Mouse (Mus musculus) forebrain, embryonic 12.5 days (tissue): ENCODE data around the gene Fat2. TPM values are rescaled to one million over a fixed set of nuclear protein-coding genes. Genes with fewer than 3 reads are reported as not detected.

Experiments used
- ATAC-seq: fragments of 200-750 bp; cut with Nextera tagmentation; 2 replicates; pipeline ENCODE4 v1.8.0; 2017; ENCODE audit warnings: moderate TSS enrichment; ENCODE audit not compliant: low FRiP score
- H3K27ac ChIP-seq: fragments of 300-500 bp; sonication (generic); 2 replicates; pipeline ENCODE4 v1.5.1; 2016; ENCODE audit warnings: mild to moderate bottlenecking
- H3K27me3 ChIP-seq: fragments of 300-500 bp; sonication (generic); 2 replicates; pipeline ENCODE4 v1.6.1; 2016; ENCODE audit warnings: mild to moderate bottlenecking
- H3K36me3 ChIP-seq: fragments of 300-500 bp; sonication (generic); replicated peaks from 2 replicates; pipeline ENCODE4 v1.6.1; 2016; ENCODE audit warnings: mild to moderate bottlenecking
- H3K4me1 ChIP-seq: fragments of 300-500 bp; sonication (generic); 2 replicates; pipeline ENCODE4 v1.6.1; 2016
- H3K4me2 ChIP-seq: fragments of 300-500 bp; sonication (generic); 2 replicates; pipeline ENCODE4 v1.6.1; 2016; ENCODE audit warnings: mild to moderate bottlenecking, moderate library complexity
- H3K4me3 ChIP-seq: fragments of 300-500 bp; sonication (generic); replicated peaks from 2 replicates; pipeline ENCODE4 v1.5.1; 2016; ENCODE audit warnings: mild to moderate bottlenecking
- H3K9ac ChIP-seq: fragments of 300-500 bp; sonication (generic); 2 replicates; pipeline ENCODE4 v1.6.1; 2016; ENCODE audit warnings: mild to moderate bottlenecking
- H3K9me3 ChIP-seq: fragments of 300-500 bp; sonication (generic); 2 replicates; pipeline ENCODE4 v1.6.1; 2016
- WGBS: fragments of 180-500 bp; shearing (Covaris S2); methylation state at CpG from one replicate; pipeline ENCODE4 v1.1.7; 2016; 5-methylcytosine and 5-hydroxymethylcytosine counted together
- polyA plus RNA-seq: library from polyadenylated mRNA; unstranded; fragments of >200 nt; fragmentation: Nextera tagmentation; extraction: Ambion mirVana; gene quantifications from 2 replicates; pipeline ENCODE4 v1.2.1, GENCODE M21; 2016

Gene Fat2
- polyA plus RNA-seq, 1 experiment from 2014 or later: 0.01 TPM

DNA sequence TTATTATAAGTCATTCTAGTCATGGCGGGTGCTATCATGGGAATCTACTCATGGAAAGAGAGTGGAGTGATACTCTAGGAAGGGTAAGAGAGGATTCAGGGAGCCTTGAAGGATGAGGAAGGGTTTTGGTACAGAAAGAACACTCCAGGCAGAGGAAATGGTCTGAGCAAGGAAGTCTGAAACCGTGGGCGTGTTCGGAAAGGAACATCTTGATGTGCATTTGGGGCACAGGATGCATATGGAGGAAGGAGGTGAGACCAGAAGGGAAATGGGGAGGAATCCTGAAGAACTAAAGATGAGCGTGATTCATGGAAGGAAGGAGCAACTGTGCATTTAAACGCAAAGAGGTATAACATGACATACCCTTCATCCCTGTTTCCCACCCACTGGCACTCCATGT lies 67.8 kb downstream of the Fat2 start:
- Histone ChIP-seq H3K4me3 (no peak overlapping the region), H3K36me3 (no peaks in the 10 kb centered on the region), H3K9me3 (no peaks in the 10 kb centered on the region), H3K4me1 (no peaks in the 10 kb centered on the region), H3K27me3 (no peaks in the 10 kb centered on the region), H3K9ac (no peak overlapping the region), H3K4me2 (no peak overlapping the region), H3K27ac (no peak overlapping the region)
- 91% methylated on average over 6 of the region's 6 CpGs for WGBS
- no peak for ATAC-seq

DNA sequence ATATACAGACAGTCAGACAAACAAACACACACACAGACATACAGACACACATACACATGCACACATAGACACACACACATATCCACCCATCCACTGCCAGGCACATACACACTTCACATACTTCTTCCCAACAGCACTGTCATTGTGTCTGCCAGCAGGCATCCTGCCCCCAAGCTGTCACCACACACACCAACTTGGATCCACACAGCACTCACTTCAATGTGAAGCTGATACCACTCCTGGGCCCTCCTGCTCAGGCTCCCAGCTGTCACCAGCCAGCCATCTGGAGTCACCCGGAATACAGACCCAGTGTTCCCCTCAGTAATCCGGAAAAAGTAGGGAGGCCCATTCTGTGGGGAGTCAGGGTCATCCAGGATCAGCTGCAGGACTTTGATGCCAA lies 70.7 kb downstream of the Fat2 start:
- no peak for ATAC-seq
- Histone ChIP-seq H3K4me1 (no peaks in the 10 kb centered on the region), H3K4me3 (no peak overlapping the region), H3K27me3 (no peaks in the 10 kb centered on the region), H3K27ac (no peak overlapping the region), H3K4me2 (no peak overlapping the region), H3K36me3 (no peaks in the 10 kb centered on the region), H3K9ac (no peak overlapping the region), H3K9me3 (no peaks in the 10 kb centered on the region)
- 59% methylated on average over 2 of the region's 2 CpGs for WGBS

DNA sequence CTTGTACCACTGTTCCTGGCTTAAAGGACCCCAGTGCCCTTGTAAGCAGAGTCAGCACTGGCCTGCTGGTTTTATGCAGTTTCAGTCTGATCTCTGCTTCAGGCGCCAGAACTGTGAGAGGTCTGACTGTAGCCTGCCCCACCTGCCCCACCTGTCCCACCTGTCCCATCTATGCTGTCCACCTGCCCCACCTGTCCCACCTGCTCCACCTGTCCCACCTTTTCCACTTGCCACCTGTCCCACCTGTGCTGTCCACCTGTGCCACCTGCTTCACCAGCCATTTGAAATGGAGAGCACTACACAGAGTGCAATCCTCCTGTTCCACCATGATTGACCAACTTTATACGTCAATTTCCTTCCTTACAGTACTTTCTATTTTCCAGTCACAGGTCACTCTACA lies 72.0 kb downstream of the Fat2 start:
- H3K4me1 ChIP-seq: no peaks in the 10 kb centered on the region
- H3K36me3 ChIP-seq: no peaks in the 10 kb centered on the region
- H3K9me3 ChIP-seq: no peaks in the 10 kb centered on the region
- no peak overlapping the region for H3K9ac ChIP-seq
- H3K4me2 ChIP-seq: no peak overlapping the region
- whole genome bisulfite sequencing: 88% methylated on average over 2 of the region's 2 CpGs
- no peaks in the 10 kb centered on the region for H3K27me3 ChIP-seq
- H3K4me3 ChIP-seq: no peak overlapping the region
- H3K27ac ChIP-seq: no peak overlapping the region
- ATAC-seq: no peak

- ATAC-seq: no peak
- Histone ChIP-seq H3K4me3 (no peak overlapping the region), H3K9ac (no peak overlapping the region), H3K4me2 (no peak overlapping the region), H3K27me3 (no peaks in the 10 kb centered on the region), H3K36me3 (no peaks in the 10 kb centered on the region), H3K9me3 (no peaks in the 10 kb centered on the region), H3K4me1 (no peaks in the 10 kb centered on the region), H3K27ac (no peak overlapping the region)
- WGBS: 76% methylated on average over 5 of the region's 5 CpGs
These were observed 74.4 kb downstream of the Fat2 start for GRCm38 (mm10) chr11:55262000-55262399.

DNA sequence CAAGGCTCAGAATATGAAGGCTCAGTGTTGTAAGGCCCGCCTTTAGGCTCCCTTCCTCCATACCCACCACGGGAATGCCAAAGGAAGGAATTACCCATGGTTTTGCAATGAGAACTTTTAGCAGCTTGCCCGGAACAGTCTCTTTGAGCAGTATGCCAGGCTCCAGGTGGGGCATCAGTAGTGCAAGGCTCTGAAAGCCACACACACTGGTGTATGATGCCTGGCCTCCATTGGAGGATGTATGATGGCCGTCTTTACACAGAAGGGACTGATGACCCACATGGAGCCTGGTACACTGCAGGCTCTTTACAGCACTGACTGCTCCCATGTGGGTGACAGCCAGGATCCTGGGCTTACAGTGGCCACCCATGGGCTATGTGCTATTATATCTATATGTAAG lies 75.3 kb downstream of the Fat2 start:
- no peak overlapping the region for H3K4me2 ChIP-seq
- no peaks in the 10 kb centered on the region for H3K36me3 ChIP-seq
- H3K9me3 ChIP-seq: no peaks in the 10 kb centered on the region
- WGBS: 80% methylated on average over 4 of the region's 4 CpGs
- H3K9ac ChIP-seq: no peak overlapping the region
- no peaks in the 10 kb centered on the region for H3K4me1 ChIP-seq
- no peak overlapping the region for H3K27ac ChIP-seq
- H3K4me3 ChIP-seq: no peak overlapping the region
- ATAC-seq: no peak
- H3K27me3 ChIP-seq: no peaks in the 10 kb centered on the region

GRCm38 (mm10) chr11:55253391-55253790 lies 83.0 kb downstream of the Fat2 start:
- Histone ChIP-seq H3K4me3 (no peak overlapping the region), H3K27ac (no peak overlapping the region), H3K36me3 (no peaks in the 10 kb centered on the region), H3K9ac (no peak overlapping the region), H3K4me2 (no peak overlapping the region), H3K27me3 (no peaks in the 10 kb centered on the region), H3K4me1 (no peaks in the 10 kb centered on the region), H3K9me3 (no peaks in the 10 kb centered on the region)
- no peak for ATAC-seq
- 89% methylated on average over 9 of the region's 9 CpGs for WGBS

- ATAC-seq: no peak
- H3K27ac ChIP-seq: no peak overlapping the region
- H3K27me3 ChIP-seq: no peaks in the 10 kb centered on the region
These were observed 85.8 kb downstream of the Fat2 start for GRCm38 (mm10) chr11:55250527-55250926.

GRCm38 (mm10) chr11:55240556-55240955 lies 95.8 kb downstream of the Fat2 start:
- WGBS: 72% methylated on average over 7 of the region's 7 CpGs
- no peak overlapping the region for H3K4me3 ChIP-seq
- H3K9ac ChIP-seq: no peak overlapping the region
- ATAC-seq: no peak
- no peaks in the 10 kb centered on the region for H3K27me3 ChIP-seq
- H3K27ac ChIP-seq: no peak overlapping the region
- no peak overlapping the region for H3K4me2 ChIP-seq
- H3K4me1 ChIP-seq: no peaks in the 10 kb centered on the region
- H3K36me3 ChIP-seq: no peaks in the 10 kb centered on the region
- H3K9me3 ChIP-seq: no peaks in the 10 kb centered on the region

More at GRCm38 (mm10) chr11:55250527-55250926, 85.8 kb downstream of the Fat2 start:
- Histone ChIP-seq H3K36me3 (no peaks in the 10 kb centered on the region), H3K4me2 (no peak overlapping the region), H3K9me3 (no peaks in the 10 kb centered on the region), H3K9ac (no peak overlapping the region), H3K4me1 (no peaks in the 10 kb centered on the region), H3K4me3 (no peak overlapping the region)
- 88% methylated on average over 6 of the region's 6 CpGs for WGBS

DNA sequence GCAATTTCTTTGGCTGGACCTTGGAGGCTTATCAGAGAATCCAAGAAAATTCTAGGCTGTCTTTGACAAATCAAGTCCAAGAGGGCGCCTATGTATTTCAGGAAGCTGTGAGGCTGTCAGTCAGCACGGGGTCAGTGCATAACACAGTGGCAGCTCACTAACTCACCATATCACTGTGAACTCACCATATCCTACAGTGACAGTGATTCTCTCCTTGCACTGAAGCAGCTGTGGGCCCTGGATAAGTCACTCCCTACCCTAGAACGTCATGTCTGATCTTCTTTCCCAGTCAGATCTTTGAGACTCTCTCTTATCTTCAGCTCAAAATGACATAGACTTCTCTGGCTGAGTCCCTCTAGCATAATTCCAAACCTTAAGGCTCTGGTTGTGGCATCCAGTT lies 96.9 kb downstream of the Fat2 start:
- H3K4me3 ChIP-seq: no peak overlapping the region
- H3K27me3 ChIP-seq: no peaks in the 10 kb centered on the region
- no peaks in the 10 kb centered on the region for H3K36me3 ChIP-seq
- H3K9ac ChIP-seq: no peak overlapping the region
- ATAC-seq: no peak
- no peak overlapping the region for H3K4me2 ChIP-seq
- 80% methylated on average over 3 of the region's 3 CpGs for WGBS
- H3K27ac ChIP-seq: no peak overlapping the region
- H3K4me1 ChIP-seq: no peaks in the 10 kb centered on the region
- no peaks in the 10 kb centered on the region for H3K9me3 ChIP-seq

GRCm38 (mm10) chr11:55236815-55237214 lies 99.5 kb downstream of the Fat2 start:
- no peaks in the 10 kb centered on the region for H3K9me3 ChIP-seq

GRCm38 (mm10) chr11:55234791-55235190 lies 101.6 kb downstream of the Fat2 start:
- Histone ChIP-seq H3K4me2 (no peak overlapping the region), H3K36me3 (peaks cover 9% of the 10 kb centered on the region), H3K9ac (no peak overlapping the region), H3K4me3 (no peak overlapping the region), H3K4me1 (no peaks in the 10 kb centered on the region), H3K27ac (no peak overlapping the region), H3K27me3 (no peaks in the 10 kb centered on the region), H3K9me3 (no peaks in the 10 kb centered on the region)
- WGBS: 92% methylated on average over 4 of the region's 4 CpGs
- ATAC-seq: no peak

More at GRCm38 (mm10) chr11:55236815-55237214, 99.5 kb downstream of the Fat2 start:
- H3K4me1 ChIP-seq: no peaks in the 10 kb centered on the region
- H3K27ac ChIP-seq: no peak overlapping the region
- 83% methylated on average over 1 of the region's 1 CpGs for WGBS
- no peak for ATAC-seq
- no peak overlapping the region for H3K4me3 ChIP-seq
- no peak overlapping the region for H3K4me2 ChIP-seq
- no peaks in the 10 kb centered on the region for H3K27me3 ChIP-seq
- H3K36me3 ChIP-seq: no peaks in the 10 kb centered on the region; the same call in 1 of the 2 replicates
- H3K9ac ChIP-seq: no peak overlapping the region

DNA sequence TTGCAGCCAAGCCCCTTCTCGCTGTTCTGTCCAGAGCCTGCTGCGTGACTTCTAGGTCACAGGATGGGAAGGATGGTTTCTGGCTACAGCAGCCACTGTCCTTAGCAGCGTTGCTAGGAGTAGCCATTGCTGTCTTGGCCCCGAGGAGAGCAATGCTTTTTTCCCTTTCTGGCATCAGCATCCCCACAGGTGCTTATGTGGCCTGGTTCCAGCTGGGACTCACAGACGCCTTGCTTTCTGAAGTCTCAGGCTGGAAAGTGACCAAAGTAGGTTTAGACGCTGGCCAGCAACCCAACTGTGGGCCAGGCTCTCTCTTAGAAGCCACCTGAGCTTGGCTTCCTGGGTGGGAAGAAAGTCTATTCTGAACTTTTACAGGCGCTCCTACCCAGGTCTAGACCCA lies 102.1 kb downstream of the Fat2 start:
- no peak overlapping the region for H3K4me3 ChIP-seq
- H3K4me2 ChIP-seq: no peak overlapping the region
- H3K9me3 ChIP-seq: no peaks in the 10 kb centered on the region
- no peaks in the 10 kb centered on the region for H3K27me3 ChIP-seq
- H3K9ac ChIP-seq: no peak overlapping the region
- ATAC-seq: no peak
- H3K27ac ChIP-seq: no peak overlapping the region
- H3K36me3 ChIP-seq: peaks cover 9% of the 10 kb centered on the region
- WGBS: 87% methylated on average over 7 of the region's 7 CpGs
- no peaks in the 10 kb centered on the region for H3K4me1 ChIP-seq

DNA sequence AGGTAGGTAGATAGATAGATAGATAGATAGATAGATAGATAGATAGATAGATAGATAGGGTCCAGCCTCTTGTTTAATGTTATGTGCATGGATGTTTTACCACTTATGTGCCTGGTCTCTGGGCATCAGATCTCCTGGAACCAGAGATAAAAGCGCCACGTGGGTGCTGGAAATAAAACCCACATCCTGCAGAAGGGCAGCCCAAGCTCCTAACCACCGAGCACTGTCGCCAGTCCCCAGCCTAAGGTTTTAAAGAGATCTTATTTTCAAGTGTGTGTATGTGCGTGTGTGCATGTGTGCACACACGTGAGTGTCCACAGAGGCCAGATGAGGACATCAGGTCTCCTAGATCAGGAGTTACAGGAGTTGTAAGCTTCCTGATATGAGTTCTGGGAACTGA lies 105.3 kb downstream of the Fat2 start:
- H3K27ac ChIP-seq: no peak overlapping the region
- ATAC-seq: no peak
- no peaks in the 10 kb centered on the region for H3K27me3 ChIP-seq
- WGBS: 89% methylated on average over 6 of the region's 6 CpGs
- H3K4me3 ChIP-seq: no peak overlapping the region
- no peak overlapping the region for H3K9ac ChIP-seq
- H3K4me1 ChIP-seq: no peaks in the 10 kb centered on the region
- no peak overlapping the region for H3K4me2 ChIP-seq
- peaks cover 17% of the 10 kb centered on the region for H3K36me3 ChIP-seq
- H3K9me3 ChIP-seq: no peaks in the 10 kb centered on the region

DNA sequence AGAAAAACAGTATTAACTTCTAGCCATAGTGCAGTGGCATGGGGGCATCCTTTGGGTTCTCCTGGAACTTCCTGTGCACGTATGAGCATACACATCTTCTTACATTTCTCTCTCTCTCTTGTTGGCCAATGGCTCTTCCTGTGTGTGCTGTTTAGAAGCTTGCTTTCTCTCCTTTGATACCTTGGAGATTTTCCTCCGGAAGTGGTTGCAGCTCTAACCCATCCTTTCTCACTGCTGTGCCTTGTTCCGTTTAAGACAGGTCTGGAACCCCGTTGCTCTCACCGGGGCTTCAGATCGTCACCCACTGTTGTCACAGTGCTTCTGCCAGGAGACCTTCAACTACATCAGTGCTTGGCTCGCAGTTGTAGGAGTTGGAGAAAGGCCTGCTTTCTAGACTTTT lies 115.1 kb downstream of the Fat2 start:
- ATAC-seq: no peak
- H3K4me2 ChIP-seq: no peak overlapping the region
- H3K4me1 ChIP-seq: no peaks in the 10 kb centered on the region
- H3K27me3 ChIP-seq: no peaks in the 10 kb centered on the region
- H3K9me3 ChIP-seq: no peaks in the 10 kb centered on the region
- WGBS: 93% methylated on average over 7 of the region's 7 CpGs
- H3K4me3 ChIP-seq: no peak overlapping the region
- H3K9ac ChIP-seq: no peak overlapping the region
- H3K27ac ChIP-seq: no peak overlapping the region
- peaks cover 30% of the 10 kb centered on the region for H3K36me3 ChIP-seq
